ENCODE assay signal across 8 mouse cellular contexts in genomic region chr11:117627746-117628311, GRCm38 (mm10). TPM values are rescaled to one million over a fixed set of nuclear protein-coding genes. Genes with fewer than 3 reads are reported as not detected.
DNase-seq lines count a peak whose midpoint lies in the region; ATAC-seq and TF ChIP-seq lines count a peak whose summit lies in the region.
"Had no signal": no experiment of that assay in that cellular context is flagged by ENCODE, and none has a peak within 500 bp of the region (broad histone marks: within the 10 kb centered on the region; RNA-seq: fewer than 3 reads in every experiment).

No protein-coding gene starts in this region.

- H3K9me3 ChIP-seq in embryonic facial prominence, embryonic 14.5 days (ENCODE audit: control insufficient read depth, low read length): no peaks in the 10 kb centered on the region
- no peaks in the 10 kb centered on the region for H3K9me3 ChIP-seq in hindbrain, embryonic 16.5 days (ENCODE audit: control insufficient read depth, low read length)
- H3K9me3 ChIP-seq in stomach, postnatal 0 days (ENCODE audit: control insufficient read depth, low read length): no peaks in the 10 kb centered on the region

- H3K27me3 ChIP-seq in embryonic facial prominence, embryonic 14.5 days (replicated peaks; ENCODE audit: control insufficient read depth, insufficient read depth, low read length): 0 out of 2 replicates have a peak, but pooled peaks cover 5% of the 10 kb centered on the region
- H3K27me3 ChIP-seq in hindbrain, embryonic 16.5 days (replicated peaks; ENCODE audit: control insufficient read depth, insufficient read depth, low read length): no peaks in the 10 kb centered on the region
- no peaks in the 10 kb centered on the region for H3K27me3 ChIP-seq in stomach, postnatal 0 days (ENCODE audit: control insufficient read depth, insufficient read depth, low read length)

- ATAC-seq in embryonic facial prominence, embryonic 14.5 days (ENCODE audit: low read depth): no peak; the same call in 1 of the 2 replicates
- peak; percentile 80 for ATAC-seq in hindbrain, embryonic 16.5 days
- ATAC-seq in stomach, postnatal 0 days (ENCODE audit: low FRiP score, low TSS enrichment): peak; percentile 32; the same call in 1 of the 2 replicates

- no peak for TF ChIP-seq CTCF in stomach, postnatal 0 days (IDR thresholded peaks at IDR 0.05; ENCODE audit: low read depth)

- peaks cover 25% of the 10 kb centered on the region for H3K4me1 ChIP-seq in embryonic facial prominence, embryonic 14.5 days (ENCODE audit: control insufficient read depth, insufficient read depth, low read length)
- H3K4me1 ChIP-seq in hindbrain, embryonic 16.5 days (ENCODE audit: control insufficient read depth, insufficient read depth, low read depth, low read length): peaks cover 29% of the 10 kb centered on the region
- H3K4me1 ChIP-seq in stomach, postnatal 0 days (replicated peaks; ENCODE audit: control insufficient read depth, insufficient read depth): no peaks in the 10 kb centered on the region

- H3K4me3 ChIP-seq in embryonic facial prominence, embryonic 14.5 days (ENCODE audit: low read depth, low read length): no peak overlapping the region
- peak overlapping the region; percentile 3 for H3K4me3 ChIP-seq in hindbrain, embryonic 16.5 days (ENCODE audit: low read length)
- no peak overlapping the region for H3K4me3 ChIP-seq in stomach, postnatal 0 days (ENCODE audit: low read depth, low read length)

- WGBS in embryonic facial prominence, embryonic 14.5 days: 18% methylated on average over 7 of the region's 9 CpGs
- WGBS in hindbrain, embryonic 16.5 days: 5% methylated on average over 9 of the region's 9 CpGs
- 30% methylated on average over 9 of the region's 9 CpGs for WGBS in stomach, postnatal 0 days

- peak overlapping the region; percentile 80 for H3K27ac ChIP-seq in embryonic facial prominence, embryonic 14.5 days (replicated peaks; ENCODE audit: low read depth, low read length)
- peak overlapping the region; percentile 89 for H3K27ac ChIP-seq in hindbrain, embryonic 16.5 days (ENCODE audit: low read depth, low read length)
- H3K27ac ChIP-seq in stomach, postnatal 0 days (replicated peaks): no peak overlapping the region

- intact Hi-C loops in left cerebral cortex, postnatal 25 days (cut with DNase I): loop anchor here (2.0 to 5.0 kb wide), 2 partner anchors 27 to 91 kb away; partner anchors contain the start of gene Tnrc6c
- intact Hi-C loops in left cerebral cortex, postnatal 10 days (cut with DNase I): loop anchor here (10.0 kb wide), 1 partner anchor 133 kb away; no protein-coding TSS in a partner anchor

- H3K36me3 ChIP-seq in embryonic facial prominence, embryonic 14.5 days (ENCODE audit: control insufficient read depth, insufficient read depth, low read length): no peaks in the 10 kb centered on the region
- no peaks in the 10 kb centered on the region for H3K36me3 ChIP-seq in hindbrain, embryonic 16.5 days (ENCODE audit: control insufficient read depth, insufficient read depth, low read length)
- H3K36me3 ChIP-seq in stomach, postnatal 0 days (ENCODE audit: control insufficient read depth, insufficient read depth, low read length): no peaks in the 10 kb centered on the region

- 0 out of 2 replicates have a peak overlapping the region, but pooled peaks have one; percentile 43 for H3K9ac ChIP-seq in embryonic facial prominence, embryonic 14.5 days (ENCODE audit: low read depth, low read length)
- peak overlapping the region; percentile 35 for H3K9ac ChIP-seq in hindbrain, embryonic 16.5 days (ENCODE audit: low read depth, low read length)
- H3K9ac ChIP-seq in stomach, postnatal 0 days (ENCODE audit: low read length): no peak overlapping the region

- TF ChIP-seq EP300 in stomach, postnatal 0 days (optimal IDR thresholded peaks at IDR 0.05): no peak

- H3K4me2 ChIP-seq in embryonic facial prominence, embryonic 14.5 days (ENCODE audit: low read depth, low read length): peak overlapping the region; percentile 31
- peak overlapping the region; percentile 27 for H3K4me2 ChIP-seq in hindbrain, embryonic 16.5 days (ENCODE audit: low read length)
- no peak overlapping the region for H3K4me2 ChIP-seq in stomach, postnatal 0 days (replicated peaks; ENCODE audit: low read depth)
- H3K4me2 ChIP-seq: liver, embryonic 11.5 days had no signal

- peak; percentile 45 to 55 for DNase-seq in left cerebral cortex, postnatal 25 days (ENCODE audit: low spot score in 2 of 2)
- DNase-seq in left cerebral cortex, postnatal 10 days (ENCODE audit: extremely low spot score in 1 of 2, low spot score in 2 of 2): no peak
- DNase-seq in embryonic facial prominence, embryonic 14.5 days (ENCODE audit: low spot score): no peak
- no peak for DNase-seq in stomach, postnatal 0 days (ENCODE audit: low spot score)
- no peak for DNase-seq in lung, postnatal 4 days
- no peak for DNase-seq in gastrocnemius, postnatal 10 days

RNA-seq across cellular contexts. Expression of gene Tnrc6c, which starts 26.3 kb away (rescaled TPM):
- total RNA-seq in left cerebral cortex, postnatal 25 days (2021): 10 to 100 TPM; 53.4 to 55.2 TPM
- 10 to 100 TPM; 63.5 to 71.0 TPM for total RNA-seq in left cerebral cortex, postnatal 10 days (2021)
- polyA plus RNA-seq in embryonic facial prominence, embryonic 14.5 days (2014; fragmentation: Nextera tagmentation; extraction: Ambion mirVana): 15.2 and 16.3 TPM in 2 replicates
- polyA plus RNA-seq in hindbrain, embryonic 16.5 days (2015; fragmentation: Nextera tagmentation; extraction: Ambion mirVana): 18.9 and 21.4 TPM in 2 replicates
- polyA plus RNA-seq in stomach, postnatal 0 days (2015; fragmentation: Nextera tagmentation; extraction: Ambion mirVana): 6.0 and 6.1 TPM in 2 replicates
- total RNA-seq in gastrocnemius, postnatal 10 days (2021): 10 to 100 TPM; 20.5 to 25.8 TPM

Comparison
In these comparisons a context has a peak if more than half of its experiments do, and no peak if none do; other contexts are left out.
1. DNase-seq: peak in left cerebral cortex, postnatal 25 days (2 of 2); none in left cerebral cortex, postnatal 10 days (0 of 2), embryonic facial prominence, embryonic 14.5 days (single experiment), stomach, postnatal 0 days (single experiment), lung, postnatal 4 days (0 of 2) and gastrocnemius, postnatal 10 days (single experiment).